Mouse (Mus musculus) frontal cortex, postnatal 14 days (tissue): ENCODE results near the gene Upf3b.
"Not testable (repeated sequence)": the region's sequence is repeated elsewhere in the genome, so short reads cannot be mapped to it uniquely, and the experiment has no call there.

Experiments
- DNase-seq, 2 experiments: peaks; one replicate each; pipeline ENCODE4 v3.0.0; 2022; ENCODE audit warnings: low spot score in 2 of 2

Gene Upf3b

GRCm38 (mm10) chrX:37080345-37080744 lies 29.8 kb downstream of the Upf3b start:
- DNase-seq: not testable (repeated sequence)

- no peak for DNase-seq
Measured at GRCm38 (mm10) chrX:37076651-37077050, 33.5 kb downstream of the Upf3b start.

- DNase-seq: peak in 1 of 2 experiments; percentile 62
Measured at GRCm38 (mm10) chrX:37074262-37074892, 35.7 kb downstream of the Upf3b start.

- no peak for DNase-seq
Measured at GRCm38 (mm10) chrX:37068766-37069165, 41.4 kb downstream of the Upf3b start.

- no peak for DNase-seq
Measured at GRCm38 (mm10) chrX:37067299-37067698, 42.8 kb downstream of the Upf3b start.

- DNase-seq: no peak
Measured at GRCm38 (mm10) chrX:37063902-37064301, 46.2 kb downstream of the Upf3b start.

- no peak for DNase-seq
Measured at GRCm38 (mm10) chrX:37048890-37049823, 61.0 kb downstream of the Upf3b start.

- DNase-seq: no peak
Measured at GRCm38 (mm10) chrX:37048066-37048889, 61.8 kb downstream of the Upf3b start, which contains the start of gene Sowahd. TSS of gene Sowahd (plus strand) at chrX:37048845.

- DNase-seq: peak in 1 of 2 experiments; percentile 62
Measured at GRCm38 (mm10) chrX:37042726-37043125, 67.4 kb downstream of the Upf3b start.
